Mouse (Mus musculus) CH12.LX (cell line): Measurements from ENCODE around the gene Eif2b5. TPM values are rescaled to one million over a fixed set of nuclear protein-coding genes. Genes with fewer than 3 reads are reported as not detected.
A peak's percentile ranks its signal among the peaks of the same experiment; 100 is the strongest.

Experiments used
- DNase-seq: peaks from one replicate; pipeline ENCODE4 v3.0.0-alpha.2; 2013; ENCODE audit errors: extremely low read depth
- H3K27ac ChIP-seq: 2 replicates; pipeline ENCODE4 v1.5.1; 2012; ENCODE audit warnings: low read depth, mild to moderate bottlenecking, control low read depth, moderate library complexity; ENCODE audit not compliant: insufficient read depth
- H3K27me3 ChIP-seq: replicated peaks from 2 replicates; pipeline ENCODE3; 2012; ENCODE audit warnings: inconsistent platforms
- H3K36me3 ChIP-seq, 2 experiments: replicated peaks in 1 of 2; 2 replicates each; pipeline versions ENCODE3 to v1.6.1; 2012; ENCODE audit warnings: inconsistent platforms in 1 of 2, low read length in 1 of 2, mild to moderate bottlenecking in 1 of 2, mixed read lengths in 1 of 2, moderate library complexity in 1 of 2; ENCODE audit not compliant: control insufficient read depth in 1 of 2, insufficient read depth in 1 of 2
- H3K4me1 ChIP-seq, 2 experiments: 2 replicates each; pipeline ENCODE4 v1.6.1; 2012; ENCODE audit warnings: inconsistent platforms in 1 of 2, moderate library complexity in 1 of 2; ENCODE audit not compliant: insufficient read depth in 2 of 2, control insufficient read depth in 1 of 2
- H3K4me2 ChIP-seq: 2 replicates; pipeline ENCODE4 v1.6.1; 2012; ENCODE audit warnings: low read depth, mild to moderate bottlenecking, control low read depth; ENCODE audit not compliant: poor library complexity, insufficient read depth, severe bottlenecking
- H3K4me3 ChIP-seq, 3 experiments: fragments of 150-350 bp in 1 of 3; sonication (generic) in 1 of 3; replicated peaks in 1 of 3; 2 replicates each; pipeline versions ENCODE3 to v1.5.1; 2011 to 2012; ENCODE audit warnings: low read depth in 2 of 3, low read length in 2 of 3, mild to moderate bottlenecking in 2 of 3, moderate library complexity in 2 of 3, control low read depth in 1 of 3, improper control_type of control experiment in 1 of 3, inconsistent platforms in 1 of 3, mixed read lengths in 1 of 3; ENCODE audit not compliant: poor library complexity in 1 of 3
- H3K79me2 ChIP-seq: replicated peaks from 2 replicates; pipeline ENCODE4 v1.6.1; 2012; ENCODE audit warnings: mild to moderate bottlenecking, moderate library complexity; ENCODE audit not compliant: control insufficient read depth, poor library complexity, insufficient read depth, severe bottlenecking; ENCODE audit errors: extremely low read depth
- H3K9ac ChIP-seq: 2 replicates; pipeline ENCODE4 v1.6.1; 2012; ENCODE audit warnings: low read depth, mild to moderate bottlenecking, control low read depth, moderate library complexity; ENCODE audit not compliant: insufficient read depth
- H3K9me3 ChIP-seq: replicated peaks from 2 replicates; pipeline ENCODE3; 2012; ENCODE audit warnings: low read length, inconsistent platforms, mixed read lengths
- CHD1 ChIP-seq: IDR thresholded peaks from 2 replicates; pipeline ENCODE4 v1.6.1; 2012; ENCODE audit warnings: low read depth, low read length, improper control_type of control experiment, inconsistent platforms
- CHD2 ChIP-seq: IDR thresholded peaks from 2 replicates; pipeline ENCODE4 v1.6.1; 2011; ENCODE audit warnings: low read length, improper control_type of control experiment
- CTCF ChIP-seq, 2 experiments: IDR thresholded peaks in 1 of 2; conservative IDR thresholded peaks in 1 of 2; 2 replicates each; pipeline ENCODE4 v1.5.1; 2011 to 2012; ENCODE audit warnings: low read depth in 2 of 2, low read length in 2 of 2, improper control_type of control experiment in 1 of 2, inconsistent platforms in 1 of 2, mild to moderate bottlenecking in 1 of 2, moderate library complexity in 1 of 2
- ETS1 ChIP-seq: conservative IDR thresholded peaks from 2 replicates; pipeline ENCODE4 v1.6.1; 2012; ENCODE audit warnings: low read depth, mild to moderate bottlenecking, inconsistent platforms, low read length, improper control_type of control experiment, moderate library complexity
- HCFC1 ChIP-seq: IDR thresholded peaks from 2 replicates; pipeline ENCODE4 v1.6.1; 2012; ENCODE audit warnings: low read depth, mild to moderate bottlenecking, inconsistent platforms, low read length, improper control_type of control experiment
- MAFK ChIP-seq: IDR thresholded peaks from 2 replicates; pipeline ENCODE4 v1.6.1; 2011; ENCODE audit warnings: low read length, improper control_type of control experiment; ENCODE audit not compliant: insufficient replicate concordance
- MAZ ChIP-seq: IDR thresholded peaks from 2 replicates; pipeline ENCODE4 v1.6.1; 2012; ENCODE audit warnings: low read depth, mild to moderate bottlenecking, inconsistent platforms, low read length, improper control_type of control experiment, moderate library complexity
- MXI1 ChIP-seq: IDR thresholded peaks from 2 replicates; pipeline ENCODE4 v1.6.1; 2011; ENCODE audit warnings: mild to moderate bottlenecking, low read depth, low read length, improper control_type of control experiment
- NELFE ChIP-seq: IDR thresholded peaks from 2 replicates; pipeline ENCODE4 v1.6.1; 2011; ENCODE audit warnings: low read depth, low read length, improper control_type of control experiment
- POLR2A ChIP-seq: IDR thresholded peaks from 2 replicates; pipeline ENCODE4 v1.6.1; 2011; ENCODE audit warnings: low read depth, mild to moderate bottlenecking, improper control_type of control experiment, low read length
- TBP ChIP-seq: conservative IDR thresholded peaks from 2 replicates; pipeline ENCODE4 v1.6.1; 2011; ENCODE audit warnings: low read depth, low read length, improper control_type of control experiment
- TCF12 ChIP-seq: IDR thresholded peaks from 2 replicates; pipeline ENCODE4 v1.6.1; 2014; ENCODE audit warnings: low read depth, mild to moderate bottlenecking, inconsistent platforms, low read length, improper control_type of control experiment
- UBTF ChIP-seq: IDR thresholded peaks from 2 replicates; pipeline ENCODE4 v1.6.1; 2012; ENCODE audit warnings: low read depth, mild to moderate bottlenecking, inconsistent platforms, low read length, improper control_type of control experiment, moderate library complexity
- USF2 ChIP-seq: conservative IDR thresholded peaks from 2 replicates; pipeline ENCODE4 v1.6.1; 2011; ENCODE audit warnings: low read depth, low read length, improper control_type of control experiment
- ZC3H11A ChIP-seq: IDR thresholded peaks from 2 replicates; pipeline ENCODE4 v1.6.1; 2012; ENCODE audit warnings: low read depth, mild to moderate bottlenecking, inconsistent platforms, low read length, improper control_type of control experiment
- ZKSCAN1 ChIP-seq: IDR thresholded peaks from 2 replicates; pipeline ENCODE4 v1.6.1; 2012; ENCODE audit warnings: low read depth, inconsistent platforms, low read length, improper control_type of control experiment, borderline replicate concordance
- ZMIZ1 ChIP-seq: IDR thresholded peaks from 2 replicates; pipeline ENCODE4 v1.6.1; 2012; ENCODE audit warnings: low read depth, mild to moderate bottlenecking, inconsistent platforms, low read length, improper control_type of control experiment
- dilution Hi-C: fragments of 300-500 bp; cut with MboI; formaldehyde crosslinking; loops from 2 replicates; pipeline ENCODE4 v1.14.3; 2020; ENCODE audit warnings: low sequenced_read_pairs; ENCODE audit not compliant: extremely low pct_unique_long_range_greater_than_20kb, extremely low pct_ligation_motif_present
- in situ Hi-C: fragments of 300-500 bp; cut with MboI; formaldehyde crosslinking; loops from 3 replicates; pipeline ENCODE4 v1.14.3; 2019; ENCODE audit warnings: low sequenced_read_pairs, low pct_ligation_motif_present, low pct_unique_long_range_greater_than_20kb, mixed read lengths
- polyA plus RNA-seq: library from polyadenylated mRNA; unstranded; fragments of >175 nt; gene quantifications from 2 replicates; pipeline ENCODE4 v1.2.1, GENCODE M21; 2012; ENCODE audit warnings: low read depth; ENCODE audit not compliant: insufficient read length
- total RNA-seq, 2 experiments: library from RNA; depleted of rRNA; stranded (reverse); fragments of 300-350 nt in 1 of 2; fragments of >200 nt in 1 of 2; gene quantifications; 2 replicates each; pipeline ENCODE4 v1.2.3; 2012 to 2014

The Eif2b5 gene
- total and polyA plus RNA-seq, 3 experiments: 139 to 183 (median 179) TPM

GRCm38 (mm10) chr16:20517701-20518374, 19.2 kb downstream of the Eif2b5 start:
- no peaks in the 10 kb centered on the region for H3K27me3 ChIP-seq
- peak overlapping the region; percentile 65 for H3K4me2 ChIP-seq
- DNase-seq: peak; percentile 21
- TF ChIP-seq MAFK: no peak
- 0 out of 2 replicates have a peak, but pooled peaks have one; percentile 14 for TF ChIP-seq TCF12
- no peak overlapping the region for H3K27ac ChIP-seq
- peaks cover 13% of the 10 kb centered on the region for H3K79me2 ChIP-seq
- in situ Hi-C loops (no loop called here), dilution Hi-C loops (no loop called here)
- H3K4me1 ChIP-seq: peaks cover 3 to 29% of the 10 kb centered on the region in 2 experiments
- H3K9me3 ChIP-seq: peaks cover 5% of the 10 kb centered on the region
- peak overlapping the region; percentile 73 to 92 (median 90) for H3K4me3 ChIP-seq
- H3K36me3 ChIP-seq: peaks cover 9 to 35% of the 10 kb centered on the region in 2 experiments
- peak overlapping the region; percentile 97 for H3K9ac ChIP-seq

GRCm38 (mm10) chr16:20523886-20524285, 25.3 kb downstream of the Eif2b5 start:
- no peak overlapping the region for H3K9ac ChIP-seq
- H3K27me3 ChIP-seq: no peaks in the 10 kb centered on the region
- no peak for TF ChIP-seq USF2
- TF ChIP-seq MAZ: no peak
- no peak for TF ChIP-seq MXI1
- no peak for TF ChIP-seq MAFK
- TF ChIP-seq CHD2: no peak
- no peak for TF ChIP-seq POLR2A
- TF ChIP-seq HCFC1: no peak
- no peak for TF ChIP-seq NELFE
- TF ChIP-seq ETS1: no peak
- TF ChIP-seq UBTF: no peak
- TF ChIP-seq CTCF (conservative IDR thresholded peaks at IDR 0.05 in 1 of 2, IDR thresholded peaks at IDR 0.05 in 1 of 2; ENCODE audit: low read depth in 2 of 2, low read length in 2 of 2): no peak
- TF ChIP-seq ZKSCAN1: no peak
- no peak for TF ChIP-seq ZMIZ1
- no peak for TF ChIP-seq ZC3H11A
- no peak for TF ChIP-seq TBP
- TF ChIP-seq CHD1: no peak
- H3K9me3 ChIP-seq: peaks cover 5% of the 10 kb centered on the region
- peaks cover 64 to 93% of the 10 kb centered on the region in 2 experiments for H3K36me3 ChIP-seq
- dilution Hi-C loops: no loop called here
- no peaks in the 10 kb centered on the region; the same call in 1 of the 2 replicates for H3K79me2 ChIP-seq
- peaks cover 0 to 9% of the 10 kb centered on the region in 2 experiments; a peak in 1 of 4 replicates for H3K4me1 ChIP-seq
- in situ Hi-C loops: no loop called here
- H3K4me3 ChIP-seq: no peak overlapping the region
- no peak overlapping the region for H3K27ac ChIP-seq
- no peak overlapping the region for H3K4me2 ChIP-seq
- DNase-seq: no peak
